Mouse (Mus musculus) cerebral cortex, adult 2 months (tissue): Measurements from ENCODE around the gene Zfp871.

Source experiments
- WGBS: fragments of 180-500 bp; shearing (Covaris S2); methylation state at CpG from one replicate; pipeline ENCODE4 v1.1.7; 2018; 5-methylcytosine and 5-hydroxymethylcytosine counted together

Zfp871 gene

DNA sequence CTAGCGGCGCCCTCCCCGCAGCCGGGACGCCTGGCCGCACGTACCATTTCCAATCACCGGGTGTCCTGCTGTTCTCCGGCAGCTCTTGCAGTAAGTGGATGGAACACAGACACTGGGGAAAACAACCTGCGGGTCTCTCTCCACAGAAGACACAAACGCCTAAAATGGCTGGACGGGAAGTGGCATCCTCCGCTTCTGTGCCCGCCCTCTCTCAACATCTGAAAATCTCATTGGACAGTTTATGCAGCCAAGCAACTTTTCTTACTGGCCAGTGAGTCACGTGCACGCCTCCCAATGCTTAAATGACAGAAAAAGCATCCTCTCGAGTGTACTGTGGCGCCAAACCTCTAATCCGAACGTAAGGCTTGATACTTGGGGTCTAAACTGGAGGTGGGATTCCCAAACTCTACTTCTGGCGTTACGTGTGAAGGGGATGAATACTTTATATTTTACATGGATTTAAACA lies at the start of gene Zfp871:
Gene Zfp871, minus strand, starts transcription at position 194 of the 466 bp plus-strand sequence.
- under 1% methylated on average over 22 of the region's 22 CpGs for WGBS

DNA sequence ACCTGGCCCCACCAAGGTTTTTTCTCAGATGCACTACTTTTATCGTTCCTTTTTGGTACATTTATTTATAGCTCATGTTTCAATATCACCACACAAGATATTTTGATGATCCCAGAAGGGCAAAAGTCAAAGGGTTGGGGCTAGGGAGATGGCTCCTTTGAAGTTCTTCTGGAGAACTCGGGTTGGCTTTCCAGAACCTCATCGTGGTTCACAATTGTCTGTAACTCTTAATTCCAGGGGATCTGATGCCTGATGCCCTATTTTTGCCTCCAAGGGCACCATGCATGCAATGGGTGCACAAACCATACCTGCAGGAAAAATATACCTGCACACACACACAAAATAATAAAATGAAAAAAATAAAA lies 42.3 kb upstream of the Zfp871 start:
- WGBS = 28% methylated on average over 3 of the region's 3 CpGs

DNA sequence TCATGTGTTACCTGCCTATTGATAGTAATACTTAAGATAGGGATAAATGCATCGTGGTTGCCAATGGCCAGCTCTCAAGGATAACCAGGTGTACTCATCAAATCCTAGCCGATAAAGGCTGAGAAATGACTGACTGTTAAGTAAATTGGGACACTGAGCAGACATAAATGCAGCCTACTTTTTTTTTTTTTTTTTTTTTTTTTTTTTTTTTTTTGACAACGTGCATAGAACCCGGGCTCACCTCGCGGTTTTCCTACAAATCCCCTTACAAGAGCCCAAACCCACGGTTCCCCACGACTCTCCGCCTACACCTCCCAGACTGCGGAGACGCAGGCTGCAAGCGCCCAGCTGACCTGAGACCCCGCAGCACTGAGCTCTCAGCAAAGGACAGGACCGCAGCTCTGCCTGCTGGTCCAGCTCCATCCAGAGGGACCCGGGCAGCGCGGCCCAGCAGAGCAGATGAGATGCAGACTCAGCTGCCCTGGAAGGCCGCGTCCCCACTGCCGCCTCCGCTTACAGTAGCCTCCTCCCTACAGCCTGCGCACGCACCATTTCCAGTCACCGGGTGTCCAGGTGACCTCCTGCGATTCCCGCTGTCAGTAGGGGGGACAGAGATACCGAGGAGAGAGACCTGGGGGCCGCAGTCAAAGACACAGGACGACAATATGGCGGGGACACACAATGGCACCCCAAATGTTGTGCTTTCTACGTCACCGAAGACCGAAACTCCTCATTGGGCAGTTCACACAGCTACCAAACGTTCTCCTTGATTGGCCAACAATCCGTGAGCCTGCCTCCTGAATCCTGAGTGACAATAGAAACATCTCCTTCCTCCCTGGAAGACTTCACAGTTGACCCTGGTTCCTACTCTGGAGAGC lies 41.7 kb upstream of the Zfp871 start, which contains the start of gene Zfp799:
Gene Zfp799, minus strand, starts transcription at position 722 of the 878 bp plus-strand sequence.
- WGBS = 1% methylated on average over 35 of the region's 35 CpGs

DNA sequence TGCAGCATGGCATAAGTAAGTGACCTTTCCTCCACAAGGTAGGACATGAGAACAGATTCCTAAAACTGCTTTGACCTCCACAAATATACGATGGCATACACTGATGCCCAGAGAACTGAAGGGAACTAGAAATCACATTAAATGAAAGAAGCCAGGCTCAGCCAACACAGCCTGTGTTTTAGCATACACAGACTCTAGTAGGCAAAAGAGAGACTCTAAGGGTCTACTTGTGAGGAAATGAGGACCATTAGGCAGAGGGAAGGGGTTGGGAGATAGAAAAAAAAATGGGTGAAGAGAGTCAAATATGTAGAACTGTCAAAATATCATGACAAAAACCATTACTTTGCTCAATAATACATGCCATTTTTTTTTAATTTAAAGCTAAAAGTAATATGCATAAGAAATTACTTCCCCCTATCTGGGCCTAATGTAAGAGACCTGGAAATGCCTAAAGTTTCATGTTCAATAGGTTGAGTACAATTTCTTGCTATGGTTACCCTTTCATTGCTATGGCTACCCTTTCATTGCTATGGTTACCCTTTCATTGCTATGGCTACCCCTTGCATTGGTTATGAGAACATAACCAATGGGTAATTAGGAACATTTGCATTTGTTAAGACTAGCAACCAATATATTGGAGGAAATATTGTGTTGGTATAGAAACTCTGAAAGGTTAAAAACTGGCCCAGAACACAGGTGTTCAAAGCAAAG lies 28.1 kb upstream of the Zfp871 start:
- 53% methylated on average over 1 of the region's 1 CpGs for WGBS

DNA sequence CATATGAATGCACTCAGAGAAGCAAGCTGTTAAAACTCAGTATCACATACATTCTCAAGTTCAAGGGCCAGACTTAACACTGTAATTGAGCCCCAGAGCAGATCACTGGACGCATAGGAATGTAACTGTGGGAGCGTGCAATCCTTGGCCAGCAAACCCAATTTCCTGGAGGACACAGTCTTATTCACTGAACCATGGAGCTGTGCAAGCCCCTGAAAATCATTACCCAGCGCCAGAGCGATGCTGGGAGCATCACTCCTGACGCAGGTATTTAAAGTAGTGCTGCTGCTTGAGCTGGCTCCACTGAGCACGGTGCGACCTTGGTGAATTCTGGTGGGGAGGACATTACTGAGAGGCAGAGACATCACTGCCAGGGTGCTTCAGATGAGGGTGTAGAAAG lies 26.0 kb upstream of the Zfp871 start:
- WGBS = 89% methylated on average over 7 of the region's 7 CpGs

DNA sequence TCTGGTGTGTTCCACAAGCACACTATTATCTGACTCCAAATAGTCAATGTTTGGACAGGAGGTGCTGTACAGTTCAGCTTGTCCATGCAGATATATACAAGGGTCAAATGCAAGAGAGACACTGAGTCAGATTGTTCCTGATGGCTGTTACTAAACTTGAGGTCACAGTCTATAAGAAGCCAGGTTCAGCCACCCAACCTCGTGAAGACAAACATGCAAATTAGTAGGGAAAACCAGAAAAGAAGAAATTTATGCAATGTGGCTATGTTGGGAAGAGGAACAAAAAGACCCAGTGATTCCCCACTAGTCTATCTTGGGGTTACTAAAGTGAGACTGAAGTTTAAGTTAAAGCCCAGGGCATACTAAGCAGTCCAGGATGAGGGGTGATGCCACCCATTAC lies 22.6 kb upstream of the Zfp871 start:
- WGBS = 27% methylated on average over 1 of the region's 1 CpGs

DNA sequence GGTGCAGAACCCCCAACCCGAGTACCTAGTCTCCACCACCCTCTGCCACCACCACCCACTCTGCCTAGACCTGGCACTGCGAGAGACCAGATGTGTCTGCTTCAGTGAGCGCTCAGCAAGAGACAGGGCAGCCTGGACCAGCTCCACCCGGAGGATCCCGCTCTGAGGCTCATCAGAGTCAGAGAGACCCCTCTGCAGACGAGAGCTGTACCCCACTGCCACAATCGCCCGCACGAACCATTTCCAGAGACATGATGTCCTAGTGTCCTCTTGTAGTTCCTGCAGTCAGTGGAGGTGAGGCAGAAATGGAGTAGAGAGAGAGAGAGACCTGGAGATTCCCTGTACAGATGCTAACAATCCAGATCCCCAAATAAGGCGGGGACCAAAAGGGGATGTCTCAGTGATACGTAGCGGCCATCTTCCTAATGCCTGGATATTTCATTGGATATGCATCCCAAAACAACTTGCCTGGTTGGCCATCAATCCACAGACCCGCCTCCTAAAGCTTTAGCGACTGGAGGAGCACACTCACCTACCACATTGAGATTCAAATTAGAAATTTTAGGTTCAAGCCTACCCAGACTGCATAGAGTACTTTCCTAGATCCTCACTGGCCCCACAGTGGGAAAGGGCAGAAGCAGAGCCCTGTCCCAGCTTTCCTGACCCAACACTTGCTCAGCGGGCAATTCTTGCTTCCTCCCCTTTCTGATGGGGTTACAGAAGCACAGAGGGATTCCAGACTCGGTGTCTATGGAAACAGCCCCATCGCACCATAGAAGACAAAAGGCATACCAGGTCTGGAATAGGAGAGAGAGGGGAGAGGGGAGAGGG lies 21.7 kb upstream of the Zfp871 start, which contains the start of gene Zfp811:
Gene Zfp811, minus strand, starts transcription at position 388 of the 831 bp plus-strand sequence.
- 4% methylated on average over 17 of the region's 17 CpGs for whole genome bisulfite sequencing

DNA sequence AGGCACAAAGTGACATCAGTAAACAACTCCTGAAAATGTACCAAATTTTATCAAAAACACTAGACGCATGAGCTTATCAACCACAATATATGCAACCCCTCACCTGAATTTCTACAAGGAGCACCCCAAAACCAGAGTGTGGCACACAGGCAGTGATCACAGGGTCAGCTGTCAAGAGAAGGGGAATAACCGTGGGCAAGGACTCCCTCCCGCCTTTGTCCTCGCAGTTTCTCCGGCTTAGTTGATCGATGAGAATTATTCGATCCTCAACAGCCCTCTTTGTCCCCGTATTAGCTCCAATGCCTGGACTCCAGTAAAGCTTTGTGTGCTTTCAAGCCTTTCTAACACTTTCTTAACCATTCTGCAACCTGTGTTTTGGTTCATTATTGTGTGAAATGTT lies 20.8 kb upstream of the Zfp871 start:
- WGBS = 11% methylated on average over 8 of the region's 8 CpGs

DNA sequence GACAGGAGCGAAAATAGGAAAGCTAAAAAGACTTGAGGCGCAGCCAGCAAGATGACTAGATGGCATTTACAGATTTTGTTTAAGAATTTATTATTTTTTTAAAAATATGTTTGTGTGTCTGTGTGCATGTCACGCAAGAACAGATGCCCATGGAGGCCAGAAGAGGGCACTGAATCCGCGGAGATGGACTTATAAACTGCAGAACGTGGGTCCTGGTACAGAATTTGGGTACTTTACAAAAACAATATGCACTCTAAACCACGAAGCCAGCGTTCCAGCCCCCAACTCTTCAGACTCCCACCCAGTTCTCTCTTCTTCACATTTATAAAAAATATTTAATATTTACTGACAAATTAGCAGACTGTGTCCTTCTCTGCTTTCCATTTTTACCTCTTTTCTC lies 1.2 kb upstream of the Zfp871 start:
- 72% methylated on average over 8 of the region's 8 CpGs for WGBS

DNA sequence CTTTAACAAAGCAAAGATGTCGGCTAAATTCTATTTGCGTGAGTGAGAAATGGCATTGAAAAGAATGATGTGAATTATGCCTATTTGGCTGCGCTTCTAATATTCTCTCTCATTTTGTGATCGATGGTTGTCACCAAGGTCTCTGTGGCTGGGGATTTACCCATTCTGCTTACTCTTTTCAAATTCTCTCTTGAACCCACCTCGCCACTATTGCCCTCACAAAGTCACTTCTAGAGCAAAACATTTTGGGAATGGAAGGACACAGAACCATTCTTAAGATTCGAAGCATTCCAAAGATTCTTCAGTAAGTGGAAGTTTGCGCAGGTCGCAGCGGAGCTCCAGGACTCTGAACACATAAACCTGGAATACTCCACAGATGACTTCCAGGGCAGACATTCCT lies 489 bp upstream of the Zfp871 start:
- WGBS = 5% methylated on average over 9 of the region's 9 CpGs

DNA sequence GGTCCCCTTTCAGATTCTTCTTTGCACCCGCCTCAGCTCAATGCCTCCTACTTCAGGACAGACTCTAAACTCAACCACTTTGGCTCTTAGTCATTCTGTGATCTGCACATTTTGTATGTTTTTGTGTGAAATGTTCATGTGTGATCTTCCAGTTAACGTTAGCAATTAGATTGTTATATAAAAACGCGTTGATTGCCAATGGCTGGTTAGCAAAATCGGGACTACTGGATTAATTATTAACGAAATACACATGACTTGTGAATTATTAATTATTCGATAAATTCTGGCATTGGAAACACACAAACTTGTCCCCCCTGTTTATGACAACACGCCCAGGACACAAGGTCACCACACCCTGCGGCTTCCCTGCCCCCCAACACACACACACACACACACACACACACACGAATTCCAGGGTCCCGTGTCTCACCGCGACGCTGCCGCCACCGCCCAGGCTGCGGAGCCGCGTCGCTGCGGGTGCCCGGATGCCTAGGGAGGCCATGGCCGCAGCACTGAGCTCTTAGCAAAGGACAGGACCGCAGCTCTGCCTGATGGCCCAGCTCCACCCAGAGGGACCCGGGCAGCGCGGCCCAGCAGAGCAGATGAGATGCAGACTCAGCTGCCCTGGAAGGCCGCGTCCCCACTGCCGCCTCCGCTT lies 522 bp downstream of the Zfp871 start:
- WGBS = under 1% methylated on average over 31 of the region's 31 CpGs

DNA sequence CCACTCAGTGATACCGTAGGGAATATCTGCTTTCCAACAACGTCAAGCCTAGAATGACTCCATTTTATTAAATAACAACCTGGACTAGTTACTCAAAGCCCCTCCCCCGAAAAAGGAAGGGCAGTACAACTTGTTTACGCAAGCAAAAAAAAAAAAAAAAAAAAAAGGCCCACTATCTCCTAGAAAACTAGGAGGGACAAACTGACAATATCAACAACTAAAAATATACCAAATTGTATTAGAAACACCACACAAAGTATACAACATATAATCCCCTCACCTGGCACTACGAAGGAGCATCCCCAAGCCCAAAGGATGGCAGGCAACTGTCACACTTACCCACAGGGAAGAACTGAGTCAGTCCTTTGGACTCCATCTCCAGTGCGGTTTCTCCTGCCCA lies 1.1 kb downstream of the Zfp871 start:
- WGBS = 45% methylated on average over 6 of the region's 6 CpGs

DNA sequence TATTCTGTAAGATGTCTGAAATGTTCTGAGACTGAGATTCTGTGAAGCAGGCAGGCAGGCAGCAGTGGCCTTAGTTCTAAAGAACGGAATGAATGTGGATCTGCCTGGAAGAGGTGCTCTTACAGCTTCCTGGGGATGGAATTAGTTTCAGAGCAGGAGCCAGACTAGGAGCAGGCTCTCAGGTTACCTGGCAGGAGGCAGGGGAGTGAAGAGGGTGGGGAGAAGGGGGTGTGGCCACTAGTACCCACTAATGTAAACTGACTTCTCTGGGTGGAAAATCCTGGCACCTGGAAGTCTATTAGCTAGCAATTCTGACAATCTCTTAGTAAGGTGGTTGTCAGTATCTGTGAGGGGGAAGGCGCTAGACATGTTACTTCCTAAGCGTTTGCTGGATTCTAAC lies 2.4 kb downstream of the Zfp871 start:
- WGBS = 66% methylated on average over 3 of the region's 3 CpGs

DNA sequence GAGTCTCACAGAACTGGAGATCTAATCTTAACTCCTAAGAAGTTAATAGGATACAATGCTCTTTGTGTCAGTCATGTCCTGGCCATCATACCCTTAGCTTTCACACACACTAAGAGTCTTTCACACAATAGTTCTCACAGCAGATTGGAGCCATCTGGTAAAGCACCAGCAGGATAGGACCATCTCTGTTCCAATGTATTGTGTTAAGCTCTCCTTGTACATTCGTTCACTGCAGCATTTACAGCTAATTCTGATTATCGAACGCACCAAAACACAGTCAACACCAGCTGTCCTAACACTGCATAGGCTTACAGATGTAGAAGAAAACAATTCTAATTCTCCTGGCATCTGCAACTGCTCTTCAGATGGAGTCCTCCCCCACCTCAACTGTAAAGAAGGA lies 10.5 kb downstream of the Zfp871 start:
- 59% methylated on average over 3 of the region's 3 CpGs for WGBS

DNA sequence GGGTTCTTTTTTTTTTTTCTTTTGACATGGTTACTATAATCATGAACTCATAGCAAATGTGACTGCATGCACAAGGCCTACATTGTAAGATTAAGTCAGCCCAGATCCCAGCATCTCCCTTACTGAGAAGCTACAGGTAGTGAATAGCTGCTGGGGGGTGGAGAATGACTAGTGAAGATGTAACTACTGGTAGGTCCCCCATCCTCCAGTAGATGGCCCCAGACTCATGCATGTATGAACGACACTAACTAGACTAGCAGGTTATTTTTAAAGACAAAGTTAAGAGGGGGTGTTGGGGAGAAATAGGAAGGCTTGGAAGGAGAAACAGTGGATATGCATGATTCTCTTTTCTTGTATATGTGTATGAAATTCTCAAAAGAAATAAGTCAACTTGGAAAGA lies 16.9 kb downstream of the Zfp871 start:
- WGBS = 30% methylated on average over 1 of the region's 1 CpGs

DNA sequence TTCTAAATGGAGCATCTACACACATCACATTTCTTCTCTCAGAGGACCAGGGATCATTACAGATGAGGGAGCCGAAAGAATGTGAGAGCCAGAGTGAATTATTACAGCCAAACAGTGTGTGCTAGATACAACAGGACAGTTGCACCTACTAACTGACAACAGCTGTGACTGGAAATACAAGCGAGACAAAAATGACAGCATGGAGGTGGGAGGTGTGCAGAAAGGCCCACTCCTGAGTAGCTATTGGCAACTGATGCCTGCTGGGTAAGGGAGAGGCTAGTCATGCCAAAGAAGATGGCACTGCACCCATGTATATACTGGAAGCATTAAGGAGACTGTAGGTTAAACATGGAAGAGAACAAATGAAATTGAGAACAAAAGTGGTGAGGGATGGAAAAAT lies 21.7 kb downstream of the Zfp871 start:
- WGBS = 66% methylated on average over 2 of the region's 2 CpGs

DNA sequence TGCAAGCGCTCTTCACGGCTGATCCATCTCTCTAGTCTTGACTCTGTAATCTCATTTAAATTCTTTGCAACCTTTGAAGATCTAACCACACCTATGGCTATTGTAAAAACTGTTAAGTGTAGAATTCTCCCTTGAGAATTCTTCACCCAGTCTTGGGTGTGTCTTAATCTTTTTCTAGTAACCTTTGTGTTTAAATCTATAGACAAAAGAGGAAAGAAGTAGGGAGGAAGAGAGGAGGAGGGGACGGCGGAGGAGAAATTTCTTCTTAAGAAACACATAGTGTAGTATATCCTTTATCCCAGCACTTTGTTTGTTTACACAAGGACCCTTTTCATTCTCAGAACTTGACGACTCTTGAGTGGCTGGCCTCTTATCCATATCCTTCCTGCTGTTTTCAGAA lies 30.8 kb downstream of the Zfp871 start:
- 73% methylated on average over 5 of the region's 5 CpGs for WGBS

DNA sequence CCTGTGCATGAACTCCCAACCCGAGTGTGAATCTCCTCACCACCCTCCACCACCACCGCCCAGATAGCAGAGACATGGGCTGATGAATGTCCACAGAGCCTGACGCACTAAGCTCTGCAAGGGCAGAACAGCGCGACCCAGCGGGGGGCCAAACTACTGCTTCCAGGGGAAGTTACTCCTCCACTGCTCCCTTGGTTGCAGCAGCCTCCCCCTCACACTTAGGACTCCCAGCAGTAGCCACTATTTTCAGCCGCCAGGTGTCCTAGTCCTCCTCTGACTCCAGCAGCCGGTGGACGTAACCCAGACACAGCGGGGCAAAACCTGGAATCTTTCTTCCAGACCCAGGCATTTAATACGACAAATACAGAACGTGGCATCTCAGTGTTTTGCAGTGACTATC lies 34.5 kb downstream of the Zfp871 start:
- WGBS = 21% methylated on average over 12 of the region's 12 CpGs

DNA sequence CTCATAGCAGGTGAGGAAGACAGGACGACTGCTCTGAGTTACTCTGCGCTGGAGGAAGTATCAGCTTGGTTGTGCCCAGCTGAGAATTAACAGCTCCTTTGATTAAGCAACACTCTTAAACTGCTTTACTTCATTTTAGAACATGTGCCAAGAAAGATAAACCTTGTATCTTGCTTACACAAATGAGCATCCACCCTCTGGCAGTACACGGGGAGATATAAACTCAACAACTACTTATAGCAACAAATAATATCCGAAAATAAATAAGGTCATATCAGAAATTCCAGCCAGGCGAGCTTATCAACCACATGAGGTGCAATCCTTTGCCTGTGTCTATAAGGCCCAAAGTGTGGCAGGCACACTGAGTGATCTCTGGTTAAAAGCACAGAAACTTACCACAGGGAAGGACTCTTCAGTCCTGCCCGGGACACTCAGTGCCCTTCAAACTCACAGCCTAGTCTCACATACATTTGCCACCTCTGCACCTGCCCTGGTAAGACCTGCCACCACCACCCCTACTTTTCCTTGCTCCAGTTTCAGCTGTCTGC lies 35.2 kb downstream of the Zfp871 start:
- 84% methylated on average over 6 of the region's 6 CpGs for WGBS

DNA sequence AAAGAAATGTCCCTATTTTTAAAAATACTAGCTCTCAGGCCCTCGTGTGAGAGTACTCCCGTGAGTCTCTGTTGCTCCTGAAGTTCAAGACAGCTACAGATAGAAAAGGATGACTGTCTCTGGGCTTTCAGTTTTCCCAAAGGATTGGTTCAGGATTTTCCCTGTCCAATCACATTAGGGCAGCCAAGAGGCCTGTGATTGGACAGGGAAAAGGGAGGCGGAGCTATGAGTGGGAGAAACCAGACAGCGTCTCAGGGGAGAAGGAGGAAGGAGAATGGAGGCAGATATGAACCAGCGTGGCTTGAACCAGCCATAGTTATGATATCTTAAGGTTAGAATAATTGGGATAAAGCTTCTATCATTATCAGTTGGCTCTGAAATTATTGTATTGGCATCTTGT lies 37.5 kb downstream of the Zfp871 start:
- 52% methylated on average over 5 of the region's 5 CpGs for WGBS

DNA sequence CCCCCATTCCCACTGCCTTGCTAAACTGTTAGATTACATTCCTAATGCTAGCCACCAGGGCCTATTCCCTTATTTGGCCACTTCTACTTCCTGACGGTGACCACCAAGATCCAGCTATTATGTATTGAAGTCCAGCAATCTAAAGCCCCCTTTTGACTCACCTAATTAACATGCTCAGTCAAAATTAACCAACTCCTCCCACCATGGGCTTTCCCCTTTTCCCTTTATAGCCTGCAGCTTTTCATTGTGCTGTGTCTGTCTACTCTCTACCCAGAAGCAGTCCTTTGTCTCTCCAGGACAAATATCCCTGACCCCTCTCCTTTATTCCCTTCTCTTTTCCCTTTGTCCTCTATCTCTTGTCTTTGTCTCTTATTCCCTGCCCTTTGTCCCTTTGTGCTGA lies 47.0 kb downstream of the Zfp871 start:
- 47% methylated on average over 1 of the region's 1 CpGs for WGBS
